Mouse (Mus musculus) right cerebral cortex, postnatal 10 days (tissue): Measurements from ENCODE around the gene Tspan18.

Experiments used
- DNase-seq, 2 experiments: peaks; one replicate each; pipeline ENCODE4 v3.0.0; 2021; ENCODE audit warnings: low spot score in 2 of 2

The Tspan18 gene

DNA sequence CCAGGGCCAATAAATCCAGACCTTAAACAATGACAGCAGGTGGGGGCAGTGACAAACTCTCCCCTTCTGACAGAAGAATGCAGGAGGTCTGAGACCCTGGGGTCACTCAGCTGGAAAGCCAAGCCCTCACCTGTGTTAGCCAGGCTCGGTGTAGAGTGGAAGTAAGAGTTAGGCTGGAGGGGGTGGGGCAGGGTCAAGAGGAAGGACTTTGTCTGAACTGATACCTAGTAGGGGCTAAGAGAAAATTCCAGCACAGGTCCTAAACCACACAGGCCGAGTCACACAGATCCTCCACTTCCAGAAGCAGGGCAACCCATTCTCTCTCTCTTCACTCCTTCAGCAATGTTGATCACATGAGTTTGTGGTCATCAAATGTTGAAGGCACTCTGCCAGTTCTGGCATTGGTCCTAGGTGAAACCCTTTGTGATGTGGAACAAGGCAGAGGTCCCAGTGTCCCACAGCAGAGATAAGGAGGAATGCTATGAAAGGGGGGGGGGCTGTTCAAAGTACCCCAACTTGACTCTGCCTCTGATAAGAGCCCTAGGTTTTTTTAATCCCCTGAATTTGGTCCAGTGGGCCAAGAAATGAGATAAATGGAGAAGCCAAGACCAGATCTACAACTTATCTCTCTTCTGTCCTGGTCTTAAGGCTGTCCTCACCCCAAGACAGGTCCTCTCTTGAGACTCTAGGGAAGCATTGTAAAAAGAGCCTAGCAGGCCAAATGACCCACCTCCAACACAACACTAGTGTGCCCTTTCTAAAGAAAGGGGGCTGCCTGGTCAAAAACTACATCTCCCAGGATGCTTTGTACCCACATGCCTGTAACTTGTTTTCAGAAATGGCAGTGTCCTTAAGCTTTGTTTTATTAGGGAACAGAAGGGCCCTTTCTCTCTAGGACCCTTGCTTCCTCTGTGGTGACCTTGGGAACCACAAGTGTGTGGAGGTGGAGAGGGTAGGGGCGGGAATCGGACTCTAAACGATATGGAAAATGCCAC is 71.7 kb downstream of the Tspan18 start:
- DNase-seq, result no peak

DNA sequence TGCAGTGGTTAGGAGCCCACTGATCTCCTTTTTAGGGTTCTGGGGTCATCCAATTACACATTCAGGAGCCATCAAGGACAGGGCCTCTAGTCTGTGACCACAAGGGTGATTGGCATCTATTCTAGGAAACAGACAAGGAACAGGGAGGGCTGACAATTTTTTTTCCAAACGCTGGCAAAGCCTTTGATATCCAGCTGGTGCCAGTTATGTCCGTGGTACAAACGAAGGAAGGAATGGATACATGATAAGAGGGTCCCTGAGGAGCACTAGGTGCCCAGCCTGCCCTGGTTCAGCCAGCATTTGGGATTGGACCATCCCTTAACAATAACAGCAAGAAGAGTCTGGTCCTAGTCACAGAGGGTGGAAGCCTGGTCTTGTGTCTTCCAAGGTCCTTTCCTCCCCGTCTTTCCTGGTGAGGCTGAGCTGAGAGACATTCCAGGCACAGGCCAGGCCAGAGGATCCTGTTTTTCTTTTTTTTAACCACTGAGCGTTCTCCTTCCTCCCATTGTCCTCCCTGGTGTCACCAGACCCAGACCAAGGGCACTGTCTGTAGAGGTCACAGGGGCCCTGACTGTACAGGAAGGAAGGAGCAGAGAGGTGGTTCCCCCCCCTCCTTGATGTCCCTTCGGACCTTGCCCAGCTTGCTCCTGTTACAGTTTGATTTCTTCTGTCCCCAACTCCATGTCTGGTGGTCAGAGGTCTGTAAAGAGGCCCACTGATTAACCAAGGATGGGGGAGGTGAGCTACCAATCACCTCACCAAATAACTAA is 72.6 kb downstream of the Tspan18 start:
- DNase-seq, result no peak

- no peak for DNase-seq
These were observed 76.7 kb downstream of the Tspan18 start for GRCm38 (mm10) chr2:93257634-93258033.

DNA sequence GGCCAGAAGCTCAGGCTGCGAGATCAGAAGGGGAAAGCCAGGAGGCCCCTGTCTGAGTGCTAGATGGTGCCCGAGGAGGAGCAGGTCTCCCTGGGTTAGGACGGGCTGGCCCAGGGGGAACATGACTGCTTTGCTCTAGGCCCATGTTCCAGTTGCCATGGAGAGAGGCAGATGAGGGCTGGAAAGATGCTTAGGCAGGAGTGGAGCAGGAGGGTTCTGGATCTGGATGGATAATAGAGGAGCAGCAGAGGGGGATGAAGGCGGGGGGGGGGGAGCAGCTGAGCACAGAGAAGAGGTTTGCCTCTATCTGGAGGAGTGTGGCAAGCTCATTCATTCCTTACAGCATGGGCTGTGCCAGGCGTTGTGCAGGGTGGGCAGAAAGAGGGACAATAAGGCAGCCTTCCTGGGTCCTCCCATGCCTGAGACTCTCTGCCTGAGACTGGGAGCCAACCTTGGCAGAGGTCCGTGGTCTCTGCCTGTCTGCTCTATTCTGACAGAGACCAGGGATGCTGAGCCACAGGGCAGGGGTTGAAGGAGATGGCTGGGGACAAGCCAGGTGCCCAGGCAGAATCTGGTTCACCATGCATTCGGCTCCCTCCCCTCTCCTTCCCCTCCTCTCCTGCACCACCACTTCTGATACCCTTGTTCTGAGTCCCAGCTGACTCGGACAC is 77.4 kb downstream of the Tspan18 start:
- no peak for DNase-seq

DNA sequence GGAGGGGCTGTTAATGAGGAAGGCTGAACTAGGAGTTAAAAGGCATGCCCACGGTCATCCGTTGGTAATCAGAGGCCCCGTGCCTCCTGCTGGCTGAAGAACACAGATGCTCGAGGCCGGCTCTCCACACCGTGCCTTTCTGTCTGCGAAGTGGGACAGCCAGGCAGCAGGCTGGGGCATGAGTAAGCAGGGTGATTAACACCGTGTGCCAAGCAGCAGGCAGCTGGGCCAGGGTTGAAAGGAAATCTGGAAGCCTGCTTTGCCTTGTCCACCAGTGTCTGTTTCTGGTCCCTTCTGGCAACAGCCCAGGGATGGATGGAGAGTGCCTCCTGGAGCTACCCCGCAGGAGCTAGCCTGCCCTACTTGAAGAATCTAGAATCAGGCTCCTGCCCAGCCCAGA is 81.9 kb downstream of the Tspan18 start:
- peak; percentile 73 for DNase-seq

GRCm38 (mm10) chr2:93250611-93251010 is 83.7 kb downstream of the Tspan18 start:
- no peak for DNase-seq

DNA sequence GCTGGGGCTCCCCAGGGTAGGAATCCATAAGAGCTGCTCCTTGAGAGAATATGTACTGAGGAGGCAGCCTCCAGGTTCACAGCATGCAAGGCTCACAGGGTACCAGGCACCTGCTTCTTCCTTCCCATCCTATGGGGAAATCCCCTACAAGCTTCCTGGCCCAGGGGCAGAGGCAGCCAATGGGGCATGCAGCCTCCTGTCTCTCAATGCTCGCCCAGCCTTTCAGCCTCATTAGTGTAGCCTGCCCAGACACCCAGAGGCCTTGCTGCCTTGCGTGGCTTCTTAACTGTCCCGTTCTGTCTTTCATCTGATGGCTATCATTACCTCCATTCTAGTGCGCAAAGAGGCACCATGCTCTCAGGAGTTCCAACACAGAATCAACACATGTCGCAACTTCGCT is 85.2 kb downstream of the Tspan18 start:
- DNase-seq, result no peak

GRCm38 (mm10) chr2:93244090-93244443 is 90.2 kb downstream of the Tspan18 start:
- no peak for DNase-seq

GRCm38 (mm10) chr2:93243439-93244089 is 90.7 kb downstream of the Tspan18 start:
- no peak for DNase-seq

- no peak for DNase-seq
These were observed 92.1 kb downstream of the Tspan18 start for GRCm38 (mm10) chr2:93242166-93242565.

DNA sequence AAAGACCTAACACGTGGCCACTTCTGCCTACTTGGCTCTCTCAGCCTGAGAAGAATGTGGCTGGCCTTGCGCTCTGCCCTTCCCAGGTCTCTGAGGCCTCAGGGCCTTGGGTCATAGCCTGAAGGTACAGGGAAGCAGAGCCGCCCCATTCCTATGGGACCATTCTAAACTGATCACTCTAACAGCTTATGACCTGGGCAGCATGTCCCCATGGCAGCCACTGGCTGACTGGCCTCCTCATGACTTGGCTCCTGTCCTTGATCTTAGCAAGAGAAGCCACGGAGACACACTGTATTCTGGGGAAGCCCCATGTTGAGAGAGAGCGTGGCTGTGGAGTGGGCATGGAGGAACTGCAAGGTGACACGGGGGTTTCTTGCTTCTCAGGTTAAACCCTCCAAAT is 95.4 kb downstream of the Tspan18 start:
- DNase-seq, result no peak

GRCm38 (mm10) chr2:93237055-93237454 is 97.2 kb downstream of the Tspan18 start:
- DNase-seq, result no peak

DNA sequence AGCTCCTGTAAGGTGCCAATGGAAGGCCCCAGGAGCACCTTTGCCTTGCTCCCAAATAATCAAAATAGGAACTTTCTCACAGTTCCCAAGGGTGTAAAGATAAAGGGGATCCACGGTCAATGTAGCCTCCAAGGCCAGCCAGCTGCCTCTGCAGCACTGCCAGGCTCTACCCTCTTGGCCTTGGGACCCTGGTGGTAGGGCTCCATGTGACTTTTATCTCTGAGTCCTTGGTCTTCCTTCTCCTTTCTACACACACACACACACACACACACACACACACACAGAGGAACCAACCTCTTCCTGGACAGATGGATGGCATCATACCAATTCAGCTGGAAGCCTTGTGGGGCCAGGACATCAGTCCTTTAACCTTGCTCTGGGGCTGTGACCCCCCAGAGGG is 102.2 kb downstream of the Tspan18 start:
- no peak for DNase-seq

DNA sequence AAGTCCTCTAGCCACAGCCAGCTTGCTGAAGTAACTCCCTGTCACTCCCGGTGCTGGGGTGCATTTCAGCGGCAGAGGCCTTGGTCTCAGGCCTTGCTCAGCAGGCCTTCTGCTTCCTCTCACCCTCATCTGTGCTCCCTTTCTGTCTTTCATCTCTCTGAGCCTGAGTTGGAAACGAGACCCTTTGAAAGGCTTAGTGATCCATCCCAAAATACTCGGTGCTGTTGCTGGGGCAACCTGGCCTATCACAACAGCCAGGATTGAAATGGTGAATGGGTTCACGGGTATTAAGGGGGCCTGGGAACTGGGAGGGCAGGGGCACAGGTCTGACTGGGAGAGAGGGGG is 105.9 kb downstream of the Tspan18 start:
- DNase-seq, result peak in 1 of 2 experiments; percentile 37

GRCm38 (mm10) chr2:93227713-93228479 is 106.4 kb downstream of the Tspan18 start:
- peak; percentile 58 to 78 for DNase-seq

- DNase-seq, result peak; percentile 64 to 88
These were observed 107.4 kb downstream of the Tspan18 start for GRCm38 (mm10) chr2:93226606-93227595.

- no peak for DNase-seq
These were observed 110.8 kb downstream of the Tspan18 start for GRCm38 (mm10) chr2:93223463-93223862.

GRCm38 (mm10) chr2:93220447-93220846 is 113.9 kb downstream of the Tspan18 start:
- DNase-seq, result no peak

GRCm38 (mm10) chr2:93219576-93219975 is 114.7 kb downstream of the Tspan18 start:
- no peak for DNase-seq
